Mouse (Mus musculus) stomach, postnatal 0 days (tissue): ENCODE measurements around the gene Gli1. TPM values are rescaled to one million over a fixed set of nuclear protein-coding genes. Genes with fewer than 3 reads are reported as not detected.
A peak's percentile ranks its signal among the peaks of the same experiment; 100 is the strongest.

Source experiments
- ATAC-seq: fragments of 200-750 bp; cut with Nextera tagmentation; 2 replicates; pipeline ENCODE4 v1.8.0; 2017; ENCODE audit not compliant: low FRiP score, low TSS enrichment
- DNase-seq: peaks from one replicate; pipeline ENCODE4 v3.0.0-alpha.2; 2016; ENCODE audit warnings: low spot score
- H3K27ac ChIP-seq: fragments of 300-500 bp; sonication (generic); replicated peaks from 2 replicates; pipeline ENCODE4 v1.5.1; 2014; ENCODE audit warnings: mild to moderate bottlenecking, control low read depth
- H3K27me3 ChIP-seq: fragments of 300-500 bp; sonication (generic); 2 replicates; pipeline ENCODE4 v1.6.1; 2014; ENCODE audit warnings: low read length; ENCODE audit not compliant: control insufficient read depth, insufficient read depth
- H3K36me3 ChIP-seq: fragments of 300-500 bp; sonication (generic); 2 replicates; pipeline ENCODE4 v1.6.1; 2014; ENCODE audit warnings: low read length, mixed read lengths; ENCODE audit not compliant: control insufficient read depth, insufficient read depth
- H3K4me1 ChIP-seq: fragments of 300-500 bp; sonication (generic); replicated peaks from 2 replicates; pipeline ENCODE4 v1.6.1; 2014; ENCODE audit warnings: antibody characterized with exemption; ENCODE audit not compliant: control insufficient read depth, insufficient read depth
- H3K4me2 ChIP-seq: fragments of 300-500 bp; sonication (generic); replicated peaks from 2 replicates; pipeline ENCODE4 v1.6.1; 2014; ENCODE audit warnings: low read depth, mild to moderate bottlenecking, control low read depth, moderate library complexity
- H3K4me3 ChIP-seq: fragments of 300-500 bp; sonication (generic); 2 replicates; pipeline ENCODE4 v1.5.1; 2014; ENCODE audit warnings: low read depth, low read length, control low read depth
- H3K9ac ChIP-seq: fragments of 300-500 bp; sonication (generic); 2 replicates; pipeline ENCODE4 v1.6.1; 2014; ENCODE audit warnings: mild to moderate bottlenecking, low read length, control low read depth, mixed read lengths
- H3K9me3 ChIP-seq: fragments of 300-500 bp; sonication (generic); 2 replicates; pipeline ENCODE4 v1.6.1; 2016; ENCODE audit warnings: low read length; ENCODE audit not compliant: control insufficient read depth
- CTCF ChIP-seq: IDR thresholded peaks from 2 replicates; pipeline ENCODE4 v1.5.1; 2016; ENCODE audit warnings: antibody characterized with exemption, low read depth, mild to moderate bottlenecking, moderate library complexity
- EP300 ChIP-seq: optimal IDR thresholded peaks from 2 replicates; pipeline ENCODE3; 2016; ENCODE audit warnings: antibody characterized with exemption
- WGBS: fragments of 180-500 bp; shearing (Covaris S2); extraction: QIAGEN DNeasy Blood & Tissue Kit; methylation state at CpG from one replicate; pipeline ENCODE4 v1.1.7; 2014; 5-methylcytosine and 5-hydroxymethylcytosine counted together
- polyA plus RNA-seq: library from polyadenylated mRNA; unstranded; fragments of >200 nt; fragmentation: Nextera tagmentation; extraction: Ambion mirVana; gene quantifications from 2 replicates; pipeline ENCODE4 v1.2.1, GENCODE M21; 2015

Gene Gli1
- polyA plus RNA-seq, 1 experiment from 2014 or later: 2.3 TPM

DNA sequence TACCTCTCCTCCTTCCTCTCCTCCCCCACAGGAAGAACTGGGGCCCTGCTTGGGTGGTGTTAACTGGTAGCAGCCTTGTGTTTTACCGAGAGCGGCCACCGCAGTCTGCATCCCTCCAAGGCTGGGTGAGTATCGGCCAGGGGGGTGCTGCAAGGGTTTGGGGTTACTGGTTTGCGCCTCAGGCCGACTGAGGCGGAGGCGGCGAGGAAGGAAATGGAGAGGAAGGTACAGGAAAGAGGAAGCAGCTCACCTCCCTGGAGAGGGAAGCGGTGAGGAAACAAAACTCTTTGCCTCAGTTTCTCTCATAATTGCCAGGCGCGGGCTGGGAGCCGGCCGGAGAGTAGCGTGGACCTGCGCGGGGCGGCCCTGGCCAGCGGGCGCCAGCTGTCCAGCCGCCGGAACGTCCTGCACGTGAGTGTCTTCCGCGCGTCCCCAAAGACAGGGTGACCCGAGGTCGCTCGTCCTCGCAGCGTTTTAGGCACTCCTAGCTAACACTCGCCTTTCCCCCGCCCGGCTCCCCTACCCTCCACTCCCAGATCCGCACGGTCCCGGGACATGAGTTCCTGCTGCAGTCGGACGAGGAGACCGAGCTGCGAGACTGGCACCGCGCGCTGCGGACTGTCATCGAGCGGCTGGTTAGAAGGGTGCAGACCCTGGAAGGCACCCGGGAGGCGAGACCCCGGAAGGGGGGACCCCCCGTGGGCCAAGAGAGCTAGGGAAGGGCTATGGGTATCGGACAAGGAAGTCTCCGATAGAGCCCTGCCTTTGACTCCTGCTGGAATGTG lies 15.6 kb downstream of the Gli1 start:
- WGBS: 3% methylated on average over 52 of the region's 54 CpGs
- no peak for TF ChIP-seq EP300
- no peak for TF ChIP-seq CTCF
- Histone ChIP-seq H3K4me3 (peak overlapping the region; percentile 50), H3K4me2 (peak overlapping the region; percentile 97), H3K27me3 (no peaks in the 10 kb centered on the region), H3K9ac (peak overlapping the region; percentile 62), H3K27ac (no peak overlapping the region), H3K36me3 (no peaks in the 10 kb centered on the region), H3K9me3 (no peaks in the 10 kb centered on the region), H3K4me1 (peaks cover 10% of the 10 kb centered on the region; the same call in 1 of the 2 replicates)
- peak; percentile 55 for DNase-seq
- peak; percentile 19; the same call in 1 of the 2 replicates for ATAC-seq

DNA sequence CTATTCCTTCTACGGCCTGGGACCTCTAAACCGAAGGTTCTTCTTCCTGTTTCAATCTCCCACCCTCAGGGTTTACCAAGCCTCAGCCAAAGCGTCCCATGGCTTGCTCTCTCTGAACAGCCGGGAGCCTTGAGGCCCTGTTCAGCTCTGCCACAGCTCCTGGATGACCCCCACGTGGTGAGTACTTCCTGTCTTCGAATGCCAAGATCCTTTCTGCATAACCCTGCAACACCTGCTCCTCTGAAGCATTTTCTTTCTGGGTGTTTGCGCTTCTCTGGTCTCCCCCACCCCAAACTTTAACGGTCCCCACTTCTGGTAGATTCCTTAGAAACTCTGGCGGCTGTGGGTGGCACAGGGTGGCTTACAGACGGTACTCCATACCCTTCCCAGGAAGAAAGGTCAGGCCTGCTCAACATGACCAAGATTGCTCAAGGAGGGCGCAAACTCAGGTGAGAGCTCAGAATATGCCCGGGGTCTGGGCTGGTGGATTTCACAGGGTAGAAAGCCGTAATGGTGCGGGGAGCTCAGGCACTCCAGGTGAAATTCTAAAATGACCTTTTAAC lies 16.2 kb downstream of the Gli1 start:
- no peaks in the 10 kb centered on the region for H3K27me3 ChIP-seq
- no peak for TF ChIP-seq CTCF
- no peak for TF ChIP-seq EP300
- H3K4me3 ChIP-seq: peak overlapping the region; percentile 50
- H3K9me3 ChIP-seq: no peaks in the 10 kb centered on the region
- no peak for ATAC-seq
- H3K4me1 ChIP-seq: peaks cover 10% of the 10 kb centered on the region; the same call in 1 of the 2 replicates
- no peaks in the 10 kb centered on the region for H3K36me3 ChIP-seq
- H3K9ac ChIP-seq: no peak overlapping the region; the same call in 1 of the 2 replicates
- WGBS: 47% methylated on average over 14 of the region's 14 CpGs
- H3K4me2 ChIP-seq: peak overlapping the region; percentile 97
- no peak for DNase-seq
- no peak overlapping the region for H3K27ac ChIP-seq

DNA sequence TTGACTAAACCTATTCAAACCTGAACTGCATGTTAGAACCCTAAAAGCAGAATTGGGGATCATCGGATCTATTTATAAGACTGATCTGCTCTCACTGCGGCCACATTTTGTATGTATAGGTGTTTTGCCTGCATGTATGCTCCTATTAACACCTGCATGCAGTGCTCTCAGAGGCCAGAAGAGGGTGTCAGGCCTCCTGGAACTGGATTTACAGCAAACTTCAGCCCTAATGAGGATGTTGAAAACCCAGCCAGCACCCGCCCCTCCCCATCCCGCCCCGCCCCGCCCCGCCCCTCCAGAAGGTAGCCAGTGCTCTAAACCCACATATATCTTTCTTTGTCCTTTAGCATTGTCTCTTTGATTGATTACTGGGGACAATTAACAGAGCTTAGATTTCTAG lies 17.3 kb downstream of the Gli1 start:
- Histone ChIP-seq H3K4me2 (no peak overlapping the region), H3K9ac (no peak overlapping the region), H3K4me3 (no peak overlapping the region), H3K9me3 (no peaks in the 10 kb centered on the region), H3K27me3 (no peaks in the 10 kb centered on the region), H3K4me1 (peaks cover 10% of the 10 kb centered on the region; the same call in 1 of the 2 replicates), H3K36me3 (no peaks in the 10 kb centered on the region), H3K27ac (no peak overlapping the region)
- 10% methylated on average over 6 of the region's 7 CpGs for WGBS
- TF ChIP-seq EP300 (no peak), CTCF (peak; percentile 71)
- peak; percentile 82 for DNase-seq
- peak; percentile 20; the same call in 1 of the 2 replicates for ATAC-seq

DNA sequence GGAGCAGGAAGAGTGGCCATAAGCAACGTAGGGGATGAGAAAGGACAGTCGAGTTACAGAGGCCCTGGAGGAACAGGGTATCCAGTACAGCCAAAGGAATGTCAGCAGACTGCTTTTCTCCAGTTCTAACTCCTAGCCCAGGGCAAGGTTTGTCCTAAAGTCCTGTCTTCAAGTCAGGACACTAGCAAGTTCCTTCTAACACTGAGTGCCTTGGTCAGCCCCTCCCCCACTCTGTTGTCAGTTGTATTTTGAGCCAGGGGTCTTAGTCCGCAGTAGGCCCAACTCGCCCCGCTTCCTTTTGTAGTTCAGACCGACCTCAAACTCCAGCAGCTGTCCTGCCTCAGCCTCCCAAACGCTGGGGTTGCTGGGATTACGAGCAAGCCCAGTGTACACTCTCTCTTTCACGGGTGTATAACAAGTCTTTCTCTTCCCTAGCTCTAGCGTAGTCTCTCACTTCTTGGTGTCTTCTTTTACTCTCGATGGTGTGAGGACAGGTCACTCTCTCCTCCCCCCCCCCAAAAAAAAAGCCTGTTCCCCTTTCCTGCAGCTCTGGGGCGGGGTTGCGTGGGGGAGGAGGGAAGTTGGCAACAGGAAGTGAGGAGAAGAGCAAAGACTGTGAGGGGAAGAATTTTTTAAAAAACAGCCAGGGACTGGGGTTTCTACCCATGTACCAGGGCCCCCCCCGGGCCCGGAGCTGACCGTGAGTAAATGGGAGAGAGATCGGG lies 18.5 kb downstream of the Gli1 start:
- TF ChIP-seq CTCF: no peak
- no peak for TF ChIP-seq EP300
- ATAC-seq (no peak), DNase-seq (no peak)
- Histone ChIP-seq H3K27ac (no peak overlapping the region), H3K9me3 (no peaks in the 10 kb centered on the region), H3K36me3 (no peaks in the 10 kb centered on the region), H3K4me1 (peaks cover 10% of the 10 kb centered on the region; the same call in 1 of the 2 replicates), H3K9ac (no peak overlapping the region), H3K4me3 (no peak overlapping the region), H3K27me3 (no peaks in the 10 kb centered on the region), H3K4me2 (no peak overlapping the region)
- WGBS: 67% methylated on average over 15 of the region's 17 CpGs

DNA sequence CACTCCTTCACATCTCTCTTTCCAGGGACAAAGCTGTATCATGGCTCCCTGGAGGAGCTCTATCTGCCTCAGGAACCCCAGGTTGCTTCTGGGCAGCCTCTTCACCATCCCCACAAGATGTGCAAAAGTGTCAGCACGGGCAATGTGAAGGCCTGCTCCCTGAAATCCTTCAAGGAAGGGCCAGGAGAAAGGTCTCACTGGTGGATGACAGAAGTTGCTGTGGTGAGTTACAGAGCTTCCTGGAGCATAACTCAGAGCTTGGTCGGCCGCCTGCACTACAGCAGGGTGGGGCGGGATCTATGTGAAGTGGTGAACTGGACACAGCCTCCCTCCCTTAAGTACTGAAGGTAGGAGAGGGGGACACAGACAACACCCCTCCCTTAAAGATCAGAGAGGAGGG lies 19.1 kb downstream of the Gli1 start:
- no peaks in the 10 kb centered on the region for H3K36me3 ChIP-seq
- no peak for TF ChIP-seq EP300
- no peak for TF ChIP-seq CTCF
- H3K4me2 ChIP-seq: no peak overlapping the region
- H3K9me3 ChIP-seq: no peaks in the 10 kb centered on the region
- DNase-seq (no peak), ATAC-seq (no peak)
- H3K4me3 ChIP-seq: no peak overlapping the region
- H3K4me1 ChIP-seq: peaks cover 10% of the 10 kb centered on the region; the same call in 1 of the 2 replicates
- no peak overlapping the region for H3K27ac ChIP-seq
- H3K9ac ChIP-seq: no peak overlapping the region
- no peaks in the 10 kb centered on the region for H3K27me3 ChIP-seq
- WGBS: 61% methylated on average over 4 of the region's 4 CpGs
